Mouse (Mus musculus) hindbrain, postnatal 0 days (tissue): ENCODE measurements around the gene Gtpbp10. TPM values are rescaled to one million over a fixed set of nuclear protein-coding genes. Genes with fewer than 3 reads are reported as not detected.

Source experiments
- ATAC-seq: fragments of 200-750 bp; cut with Nextera tagmentation; 2 replicates; pipeline ENCODE4 v1.8.0; 2017; ENCODE audit warnings: mild to moderate bottlenecking, moderate TSS enrichment, moderate library complexity
- DNase-seq: peaks from one replicate; pipeline ENCODE4 v3.0.0-alpha.2; 2015; ENCODE audit warnings: low spot score
- H3K27ac ChIP-seq: fragments of 300-500 bp; sonication (generic); 2 replicates; pipeline ENCODE4 v1.5.1; 2014; ENCODE audit warnings: mild to moderate bottlenecking
- H3K27me3 ChIP-seq: fragments of 300-500 bp; sonication (generic); 2 replicates; pipeline ENCODE4 v1.6.1; 2014; ENCODE audit warnings: low read length, mixed read lengths; ENCODE audit not compliant: insufficient read depth
- H3K36me3 ChIP-seq: fragments of 300-500 bp; sonication (generic); 2 replicates; pipeline ENCODE4 v1.6.1; 2014; ENCODE audit warnings: low read length, mixed read lengths; ENCODE audit not compliant: insufficient read depth
- H3K4me1 ChIP-seq: fragments of 300-500 bp; sonication (generic); 2 replicates; pipeline ENCODE4 v1.6.1; 2014; ENCODE audit warnings: antibody characterized with exemption, low read length, mixed read lengths; ENCODE audit not compliant: insufficient read depth
- H3K4me2 ChIP-seq: fragments of 300-500 bp; sonication (generic); 2 replicates; pipeline ENCODE4 v1.6.1; 2014; ENCODE audit warnings: low read depth, mild to moderate bottlenecking, low read length, moderate library complexity, mixed read lengths
- H3K4me3 ChIP-seq: fragments of 300-500 bp; sonication (generic); 2 replicates; pipeline ENCODE4 v1.5.1; 2014; ENCODE audit warnings: low read length
- H3K9ac ChIP-seq: fragments of 300-500 bp; sonication (generic); replicated peaks from 2 replicates; pipeline ENCODE4 v1.6.1; 2014; ENCODE audit warnings: mild to moderate bottlenecking, low read length, moderate library complexity, mixed read lengths
- H3K9me3 ChIP-seq: fragments of 300-500 bp; sonication (generic); 2 replicates; pipeline ENCODE4 v1.6.1; 2016; ENCODE audit warnings: low read length, mixed read lengths
- CTCF ChIP-seq: IDR thresholded peaks from 2 replicates; pipeline ENCODE4 v1.5.1; 2016; ENCODE audit warnings: antibody characterized with exemption, control low read depth, low read depth
- WGBS: fragments of 180-500 bp; shearing (Covaris S2); extraction: QIAGEN DNeasy Blood & Tissue Kit; methylation state at CpG from one replicate; pipeline ENCODE4 v1.1.7; 2014; 5-methylcytosine and 5-hydroxymethylcytosine counted together
- polyA plus RNA-seq: library from polyadenylated mRNA; unstranded; fragments of >200 nt; fragmentation: Nextera tagmentation; extraction: Ambion mirVana; gene quantifications from 2 replicates; pipeline ENCODE4 v1.2.1, GENCODE M21; 2015
- total RNA-seq: library from RNA; depleted of rRNA; stranded (reverse); fragments of >200 nt; gene quantifications from 2 replicates; pipeline ENCODE4 v1.2.3, GENCODE M21; 2014; rRNA removed

Gtpbp10 gene
- 12.3 and 18.4 TPM in 2 replicates for total RNA-seq
- 13.8 and 14.6 TPM in 2 replicates for polyA plus RNA-seq

DNA sequence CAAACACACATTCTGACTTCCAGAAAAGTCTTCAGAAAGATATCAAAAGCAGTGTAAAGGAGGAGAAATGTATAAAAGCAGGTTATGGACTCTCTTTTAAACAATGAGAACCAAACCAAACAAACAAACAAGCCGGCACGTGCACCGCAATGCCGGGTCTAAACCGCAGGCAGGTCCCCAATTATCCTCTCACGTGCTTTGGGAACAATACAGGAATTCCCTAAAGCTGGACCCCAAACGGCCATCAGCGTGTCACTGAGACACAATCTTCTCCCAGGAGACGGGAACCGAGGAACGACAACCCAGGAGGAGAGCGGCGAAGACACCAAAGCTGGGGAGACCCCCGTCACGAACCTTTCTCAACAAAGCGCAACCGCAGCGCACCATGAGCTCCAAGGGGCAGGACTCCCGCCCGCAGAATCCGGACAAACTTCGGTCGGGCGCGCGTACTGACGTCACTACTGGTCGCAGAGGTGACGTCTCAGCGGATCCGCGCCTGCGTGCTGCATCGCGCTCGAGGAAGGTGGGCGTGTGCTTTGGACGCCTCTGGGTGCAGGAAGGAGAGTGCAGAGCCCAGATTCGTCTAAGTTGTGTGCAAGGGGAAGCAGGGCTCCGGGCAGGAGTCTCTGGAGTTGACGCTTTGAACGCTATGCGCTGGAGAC, at the start of gene Gtpbp10:
Gene Gtpbp10, minus strand, starts transcription at position 460 of the 662 bp plus-strand sequence.
- Histone ChIP-seq H3K4me2 (peak within 1 kb of the TSS; percentile 78), H3K4me3 (peak within 1 kb of the TSS; percentile 59), H3K36me3 (peaks cover 5% of the 10 kb centered on the region), H3K9ac (peak within 1 kb of the TSS; percentile 58), H3K27ac (peak within 1 kb of the TSS; percentile 12), H3K27me3 (no peaks in the 10 kb centered on the region), H3K4me1 (no peaks in the 10 kb centered on the region), H3K9me3 (no peaks in the 10 kb centered on the region)
- under 1% methylated on average over 43 of the region's 43 CpGs for WGBS
- DNase-seq (peak; percentile 97), ATAC-seq (peak; percentile 100)
- TF ChIP-seq CTCF = no peak

DNA sequence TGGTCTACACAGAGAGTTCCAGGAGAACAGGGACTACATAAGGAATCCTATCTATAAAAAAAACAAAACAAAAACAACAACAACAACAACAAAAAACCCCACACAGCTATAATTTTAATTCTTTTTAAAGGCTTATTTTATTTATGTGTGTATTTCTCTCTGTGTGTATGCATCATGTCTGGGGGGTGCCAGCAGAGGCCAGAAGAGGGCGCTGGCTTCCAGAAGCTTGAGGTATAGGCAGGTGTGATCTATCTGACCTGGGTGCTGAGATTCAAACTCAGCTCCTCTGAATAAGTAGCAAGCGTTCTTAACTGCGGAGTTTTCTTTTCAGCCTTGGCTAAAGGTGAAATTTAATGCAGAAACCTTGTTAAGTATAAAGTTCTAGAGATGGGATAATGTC, 28.3 kb upstream of the Gtpbp10 start:
- no peak for DNase-seq
- Histone ChIP-seq H3K4me1 (no peaks in the 10 kb centered on the region), H3K4me2 (no peak overlapping the region), H3K36me3 (no peaks in the 10 kb centered on the region), H3K9me3 (no peaks in the 10 kb centered on the region), H3K27ac (no peak overlapping the region), H3K4me3 (no peak overlapping the region), H3K9ac (no peak overlapping the region), H3K27me3 (no peaks in the 10 kb centered on the region)
- TF ChIP-seq CTCF = no peak
- WGBS = 92% methylated on average over 3 of the region's 3 CpGs
- ATAC-seq = no peak

DNA sequence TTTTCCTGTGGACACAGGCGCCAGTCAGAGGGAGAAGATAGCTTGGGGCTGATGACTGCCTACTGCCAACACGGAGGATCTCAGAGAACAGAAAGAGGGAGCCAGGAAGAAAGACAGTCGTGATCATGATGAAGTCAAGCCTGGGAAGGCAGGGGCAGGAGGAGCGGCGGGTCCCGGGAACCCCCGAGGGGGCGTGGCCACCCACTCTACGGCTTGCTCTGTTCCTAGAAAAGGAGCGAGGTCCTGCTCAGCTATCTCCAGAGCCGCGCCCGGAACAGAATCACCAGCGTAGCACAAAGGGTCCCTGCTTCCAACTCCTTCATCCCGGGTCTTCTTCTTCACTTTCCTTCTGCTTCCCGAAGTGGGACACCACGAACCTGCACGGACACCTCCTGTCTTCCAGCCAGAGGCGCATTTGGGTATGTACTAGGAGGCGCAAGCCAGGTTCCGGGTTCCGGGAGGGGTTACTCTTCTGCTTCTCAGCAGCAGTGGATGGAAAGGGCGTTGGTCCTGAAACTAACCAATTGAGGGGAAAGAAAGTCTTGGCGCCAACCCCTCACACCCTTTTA, 14.5 kb upstream of the Gtpbp10 start, which contains the start of gene Gm8773:
Gene Gm8773, plus strand, starts transcription at position 51 of the 569 bp plus-strand sequence.
- no peak for TF ChIP-seq CTCF
- Histone ChIP-seq H3K9ac (peak within 1 kb of the TSS; percentile 29; the same call in 1 of the 2 replicates), H3K4me3 (peak within 1 kb of the TSS; percentile 50), H3K36me3 (no peaks in the 10 kb centered on the region), H3K27me3 (no peaks in the 10 kb centered on the region), H3K4me2 (peak within 1 kb of the TSS; percentile 69), H3K27ac (no peak within 1 kb of the TSS), H3K9me3 (no peaks in the 10 kb centered on the region), H3K4me1 (no peaks in the 10 kb centered on the region)
- WGBS = under 1% methylated on average over 24 of the region's 24 CpGs
- peak; percentile 48 for DNase-seq
- peak; percentile 82 for ATAC-seq

DNA sequence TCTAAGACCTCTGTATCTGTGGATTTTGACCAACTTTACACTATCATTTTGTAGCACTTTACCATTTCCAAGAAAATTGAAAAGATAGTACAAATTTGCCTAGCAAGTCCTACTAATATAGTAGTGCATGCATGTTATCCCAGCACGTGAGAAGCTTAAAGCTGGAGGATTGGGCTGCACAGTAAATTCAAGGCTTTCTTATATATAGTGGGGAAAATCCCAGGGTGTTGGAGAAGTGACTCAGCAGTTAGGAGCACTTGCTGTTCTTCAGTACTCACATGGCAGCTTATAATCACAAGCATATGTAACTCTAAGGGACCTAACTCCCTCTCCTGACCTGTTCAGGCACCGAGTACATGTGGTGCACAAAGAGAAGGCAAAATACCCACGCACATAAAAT, 3.1 kb upstream of the Gtpbp10 start:
- H3K27ac ChIP-seq = no peak overlapping the region
- DNase-seq (no peak), ATAC-seq (no peak)
- H3K36me3 ChIP-seq = no peaks in the 10 kb centered on the region
- TF ChIP-seq CTCF = no peak
- H3K27me3 ChIP-seq = no peaks in the 10 kb centered on the region
- H3K4me1 ChIP-seq = no peaks in the 10 kb centered on the region
- H3K9ac ChIP-seq = no peak overlapping the region
- no peak overlapping the region for H3K4me2 ChIP-seq
- 71% methylated on average over 3 of the region's 3 CpGs for WGBS
- no peak overlapping the region for H3K4me3 ChIP-seq
- no peaks in the 10 kb centered on the region for H3K9me3 ChIP-seq

DNA sequence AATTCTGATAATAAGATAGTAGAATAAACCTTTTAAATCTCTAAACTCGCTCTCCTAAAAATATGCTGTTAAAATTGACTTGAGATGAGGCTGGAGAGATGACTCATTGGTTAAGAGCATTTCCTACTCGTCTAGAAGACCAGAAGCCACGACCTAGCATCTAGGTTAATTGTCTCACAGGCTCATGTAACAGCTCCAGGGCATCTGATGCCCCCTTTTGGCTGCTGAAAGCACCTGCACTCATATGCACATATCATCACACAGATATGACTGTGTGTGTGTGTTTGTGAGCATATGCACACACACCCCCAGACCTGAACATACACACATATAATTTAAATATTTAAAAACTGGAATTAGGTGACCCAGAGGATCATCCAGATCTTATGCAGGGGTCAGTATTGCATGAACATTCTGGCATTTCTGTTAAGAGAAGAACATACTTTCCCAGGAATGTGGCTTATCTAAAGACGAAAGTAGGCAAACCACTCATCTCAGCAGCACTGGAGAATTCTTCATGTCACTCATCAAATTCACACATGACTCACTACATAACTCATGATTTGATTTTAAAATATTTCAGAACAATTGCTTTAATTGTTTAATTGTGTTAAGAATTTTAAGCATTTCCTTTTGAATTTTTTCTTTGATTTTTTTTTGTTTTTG, 1.8 kb upstream of the Gtpbp10 start:
- Histone ChIP-seq H3K4me3 (no peak overlapping the region), H3K9me3 (no peaks in the 10 kb centered on the region), H3K4me2 (no peak overlapping the region), H3K9ac (no peak overlapping the region), H3K27ac (no peak overlapping the region), H3K4me1 (no peaks in the 10 kb centered on the region), H3K36me3 (no peaks in the 10 kb centered on the region), H3K27me3 (no peaks in the 10 kb centered on the region)
- ATAC-seq (no peak), DNase-seq (no peak)
- 80% methylated on average over 4 of the region's 4 CpGs for WGBS
- TF ChIP-seq CTCF = peak; percentile 10; the same call in 1 of the 2 replicates

DNA sequence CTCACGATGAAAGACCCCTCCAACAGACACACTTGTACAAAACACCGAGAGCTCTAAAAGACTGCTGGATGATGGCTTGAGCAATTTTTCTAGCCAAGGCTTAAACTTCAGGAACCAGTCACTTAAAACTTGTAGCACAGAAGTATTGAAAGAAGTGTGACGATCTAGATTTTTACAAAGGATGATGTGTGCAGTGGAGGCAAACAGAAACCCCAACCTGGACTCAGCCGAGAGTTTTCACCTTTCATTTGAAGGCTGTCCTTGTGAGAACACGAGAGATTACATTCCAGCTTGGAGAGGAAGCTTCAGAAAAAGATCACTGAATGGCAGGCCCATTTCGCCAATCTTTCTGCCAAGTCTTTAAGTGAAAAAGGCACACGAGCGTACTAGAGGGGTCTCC, 460 bp upstream of the Gtpbp10 start:
- no peak for DNase-seq
- Histone ChIP-seq H3K27ac (peak overlapping the region; percentile 12), H3K27me3 (no peaks in the 10 kb centered on the region), H3K9me3 (no peaks in the 10 kb centered on the region), H3K4me3 (peak overlapping the region; percentile 59), H3K4me2 (peak overlapping the region; percentile 78), H3K9ac (peak overlapping the region; percentile 58), H3K36me3 (no peaks in the 10 kb centered on the region), H3K4me1 (no peaks in the 10 kb centered on the region)
- TF ChIP-seq CTCF = no peak
- ATAC-seq = no peak
- WGBS = 38% methylated on average over 8 of the region's 8 CpGs
